In the genomic region with DNA sequence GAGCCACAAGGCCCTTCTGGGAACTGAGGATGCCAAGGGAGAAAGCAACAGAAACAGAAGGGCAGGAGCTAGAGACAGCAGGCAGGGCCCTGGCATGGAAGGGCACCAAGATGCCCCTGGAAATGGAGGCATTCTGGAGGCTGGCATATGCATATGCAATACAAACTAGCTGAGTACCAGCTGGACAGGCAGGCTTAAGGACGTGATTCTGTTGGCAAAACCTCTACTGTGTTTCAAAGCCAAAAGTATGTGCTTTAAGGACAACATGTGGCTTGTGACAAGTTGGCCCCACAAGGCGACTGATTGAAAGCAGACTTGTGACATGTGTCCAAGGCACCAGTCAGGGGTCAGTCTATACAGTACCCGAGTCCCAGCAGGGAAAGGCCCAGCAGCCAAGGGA, we compare ENCODE assay signal across 19 mouse cellular contexts. TPM values are rescaled to one million over a fixed set of nuclear protein-coding genes. Genes with fewer than 3 reads are reported as not detected.
DNase-seq lines count a peak whose midpoint lies in the region; TF ChIP-seq lines count a peak whose summit lies in the region.
"Had no signal": no experiment of that assay in that cellular context is flagged by ENCODE, and none has a peak within 500 bp of the region (broad histone marks: within the 10 kb centered on the region; RNA-seq: fewer than 3 reads in every experiment).

No protein-coding gene starts in this region.

- WGBS in cerebellum, adult 2 months = 27% methylated on average over 3 of the region's 3 CpGs
- WGBS in limb, embryonic 10.5 days = 51% methylated on average over 3 of the region's 3 CpGs
- 89% methylated on average over 3 of the region's 3 CpGs for WGBS in thymus, adult 2 months

- H3K4me1 ChIP-seq in cerebellum, adult 2 months (ENCODE audit: control insufficient read depth, insufficient read depth, low read length) = peaks cover 23% of the 10 kb centered on the region
- H3K4me1 ChIP-seq in limb, embryonic 10.5 days = peaks cover 52% of the 10 kb centered on the region
- H3K4me1 ChIP-seq in thymus, adult 2 months (replicated peaks; ENCODE audit: control insufficient read depth, insufficient read depth, low read length) = no peaks in the 10 kb centered on the region
- H3K4me1 ChIP-seq: heart, embryonic 13.5 days; liver, embryonic 13.5 days had no signal

- no peak for TF ChIP-seq POLR2A in cerebellum, adult 2 months (IDR thresholded peaks at IDR 0.05; ENCODE audit: borderline replicate concordance, insufficient read depth, low read length)
- no peak for TF ChIP-seq POLR2A in thymus, adult 2 months (IDR thresholded peaks at IDR 0.05; ENCODE audit: control insufficient read depth, extremely low read depth, insufficient read depth, low read length, poor library complexity)

- DNase-seq in lung, postnatal 10 days = peak; percentile 22
- no peak for DNase-seq in lung, adult 18-20 months
- DNase-seq in cerebellum, adult 2 months = peak; percentile 44 to 71
- peak; percentile 45 to 55 for DNase-seq in cerebellum, postnatal 36 days
- DNase-seq in limb, embryonic 10.5 days (ENCODE audit: low spot score) = no peak
- no peak for DNase-seq in thymus, adult 2 months
- DNase-seq in urinary bladder, postnatal 14 days (ENCODE audit: low spot score) = no peak
- DNase-seq: gastrocnemius, adult 2 months; liver, embryonic 13.5 days; lung, postnatal 14 days; right cerebral cortex, postnatal 14 days; thymus, postnatal 14 days had no signal

- H3K36me3 ChIP-seq in limb, embryonic 10.5 days = no peaks in the 10 kb centered on the region
- no peaks in the 10 kb centered on the region for H3K36me3 ChIP-seq in thymus, adult 2 months (ENCODE audit: control insufficient read depth, insufficient read depth, low read length)
- H3K36me3 ChIP-seq: embryonic facial prominence, embryonic 13.5 days; heart, embryonic 13.5 days; liver, embryonic 13.5 days had no signal

- H3K9me3 ChIP-seq in limb, embryonic 10.5 days (replicated peaks) = no peaks in the 10 kb centered on the region
- H3K9me3 ChIP-seq: embryonic facial prominence, embryonic 13.5 days; heart, embryonic 13.5 days; liver, embryonic 13.5 days had no signal

- H3K4me3 ChIP-seq in cerebellum, adult 2 months (replicated peaks; ENCODE audit: insufficient read depth, low read depth, low read length) = no peak overlapping the region
- H3K4me3 ChIP-seq in limb, embryonic 10.5 days = no peak overlapping the region
- H3K4me3 ChIP-seq in thymus, adult 2 months (ENCODE audit: control insufficient read depth, insufficient read depth, low read length) = no peak overlapping the region
- H3K4me3 ChIP-seq: embryonic facial prominence, embryonic 13.5 days; gastrocnemius, adult 2 months; heart, embryonic 13.5 days; liver, embryonic 13.5 days had no signal

- no peak overlapping the region for H3K27ac ChIP-seq in cerebellum, adult 2 months (ENCODE audit: insufficient read depth, low read length)
- peak overlapping the region; percentile 32 for H3K27ac ChIP-seq in limb, embryonic 10.5 days
- H3K27ac ChIP-seq in thymus, adult 2 months (ENCODE audit: control insufficient read depth, insufficient read depth, low read length) = no peak overlapping the region
- H3K27ac ChIP-seq: embryonic facial prominence, embryonic 13.5 days; gastrocnemius, adult 2 months; heart, embryonic 13.5 days; kidney, postnatal 0 days; liver, embryonic 13.5 days; stomach, postnatal 0 days had no signal

- TF ChIP-seq CTCF in cerebellum, adult 2 months (IDR thresholded peaks at IDR 0.05; ENCODE audit: borderline replicate concordance, insufficient read depth, low read depth, low read length) = no peak
- TF ChIP-seq CTCF in thymus, adult 2 months (IDR thresholded peaks at IDR 0.05; ENCODE audit: borderline replicate concordance, control insufficient read depth, extremely low read depth, insufficient read depth, low read length, poor library complexity) = no peak

- no peaks in the 10 kb centered on the region for H3K27me3 ChIP-seq in cerebellum, adult 2 months (ENCODE audit: control insufficient read depth, insufficient read depth, low read length)
- peaks cover 31% of the 10 kb centered on the region; the same call in 1 of the 2 replicates for H3K27me3 ChIP-seq in limb, embryonic 10.5 days (ENCODE audit: low read depth, poor library complexity, severe bottlenecking)
- no peaks in the 10 kb centered on the region for H3K27me3 ChIP-seq in thymus, adult 2 months (ENCODE audit: control insufficient read depth, insufficient read depth, low read length)
- H3K27me3 ChIP-seq: liver, embryonic 13.5 days had no signal

RNA-seq across cellular contexts. Expression of a gene that starts 52.2 kb away (rescaled TPM):
- 0.08 TPM in 1 of 2 replicates, not detected in the other for polyA plus RNA-seq in cerebellum, adult 2 months (2012; rRNA removed)
- not detected in 2 replicates for polyA plus RNA-seq in limb, embryonic 10.5 days (2016; fragmentation: Nextera tagmentation; extraction: Ambion mirVana)
- 13.6 and 14.5 TPM in 2 replicates for polyA plus RNA-seq in thymus, adult 2 months (2012; rRNA removed)
- polyA plus RNA-seq: cortical plate, adult 2 months; limb, embryonic 11.5 days; neural tube, embryonic 11.5 days; stomach, postnatal 0 days had no signal

Comparison
In these comparisons a context has a peak if more than half of its experiments do, and no peak if none do; other contexts are left out.
1. DNase-seq: peak in lung, postnatal 10 days (single experiment), cerebellum, adult 2 months (2 of 2) and cerebellum, postnatal 36 days (2 of 2); none in lung, adult 18-20 months (0 of 2), limb, embryonic 10.5 days (single experiment), thymus, adult 2 months (single experiment) and urinary bladder, postnatal 14 days (single experiment).
2. RNA of a gene that starts 52.2 kb away (polyA plus RNA-seq): 13.6 to 14.5 TPM in thymus, adult 2 months; 0.08 TPM in cerebellum, adult 2 months and not detected in limb, embryonic 10.5 days; every median in the first group is over 10 times any median in the second.